Mouse (Mus musculus) kidney, postnatal 0 days (tissue): ENCODE results near the gene Stat5a. TPM values are rescaled to one million over a fixed set of nuclear protein-coding genes. Genes with fewer than 3 reads are reported as not detected.

Experiments used
- ATAC-seq: fragments of 200-750 bp; cut with Nextera tagmentation; replicated peaks from 2 replicates; pipeline ENCODE4 v1.8.0; 2017; ENCODE audit warnings: low read depth, moderate number of reproducible peaks, moderate TSS enrichment, moderate library complexity; ENCODE audit not compliant: low FRiP score
- DNase-seq: peaks from one replicate; pipeline ENCODE4 v3.0.0-alpha.2; 2016; ENCODE audit warnings: low spot score
- H3K27ac ChIP-seq: fragments of 300-500 bp; sonication (generic); 2 replicates; pipeline ENCODE4 v1.5.1; 2014; ENCODE audit warnings: mild to moderate bottlenecking
- H3K27me3 ChIP-seq: fragments of 300-500 bp; sonication (generic); 2 replicates; pipeline ENCODE4 v1.6.1; 2014; ENCODE audit warnings: low read length, mixed read lengths; ENCODE audit not compliant: insufficient read depth
- H3K36me3 ChIP-seq: fragments of 300-500 bp; sonication (generic); 2 replicates; pipeline ENCODE4 v1.6.1; 2014; ENCODE audit warnings: low read length, mixed read lengths; ENCODE audit not compliant: insufficient read depth
- H3K4me1 ChIP-seq: fragments of 300-500 bp; sonication (generic); replicated peaks from 2 replicates; pipeline ENCODE4 v1.6.1; 2014; ENCODE audit warnings: antibody characterized with exemption, low read length, mixed read lengths; ENCODE audit not compliant: insufficient read depth
- H3K4me2 ChIP-seq: fragments of 300-500 bp; sonication (generic); 2 replicates; pipeline ENCODE4 v1.6.1; 2014; ENCODE audit warnings: mild to moderate bottlenecking, low read length, moderate library complexity, mixed read lengths
- H3K4me3 ChIP-seq: fragments of 300-500 bp; sonication (generic); replicated peaks from 2 replicates; pipeline ENCODE4 v1.5.1; 2014; ENCODE audit warnings: low read depth, low read length
- H3K9ac ChIP-seq: fragments of 300-500 bp; sonication (generic); 2 replicates; pipeline ENCODE4 v1.6.1; 2014; ENCODE audit warnings: low read depth, low read length
- H3K9me3 ChIP-seq: fragments of 300-500 bp; sonication (generic); replicated peaks from 2 replicates; pipeline ENCODE4 v1.6.1; 2016; ENCODE audit warnings: low read length, inconsistent platforms, mixed read lengths
- CTCF ChIP-seq: IDR thresholded peaks from 2 replicates; pipeline ENCODE4 v1.5.1; 2016; ENCODE audit warnings: antibody characterized with exemption, low read depth, mild to moderate bottlenecking, moderate library complexity
- WGBS: fragments of 180-500 bp; shearing (Covaris S2); extraction: QIAGEN DNeasy Blood & Tissue Kit; methylation state at CpG from one replicate; pipeline ENCODE4 v1.1.7; 2014; 5-methylcytosine and 5-hydroxymethylcytosine counted together
- polyA plus RNA-seq: library from polyadenylated mRNA; unstranded; fragments of >200 nt; fragmentation: Nextera tagmentation; extraction: Ambion mirVana; gene quantifications from 2 replicates; pipeline ENCODE4 v1.2.1, GENCODE M21; 2015

The Stat5a gene
- polyA plus RNA-seq, 1 experiment from 2014 or later = 4.0 TPM

DNA sequence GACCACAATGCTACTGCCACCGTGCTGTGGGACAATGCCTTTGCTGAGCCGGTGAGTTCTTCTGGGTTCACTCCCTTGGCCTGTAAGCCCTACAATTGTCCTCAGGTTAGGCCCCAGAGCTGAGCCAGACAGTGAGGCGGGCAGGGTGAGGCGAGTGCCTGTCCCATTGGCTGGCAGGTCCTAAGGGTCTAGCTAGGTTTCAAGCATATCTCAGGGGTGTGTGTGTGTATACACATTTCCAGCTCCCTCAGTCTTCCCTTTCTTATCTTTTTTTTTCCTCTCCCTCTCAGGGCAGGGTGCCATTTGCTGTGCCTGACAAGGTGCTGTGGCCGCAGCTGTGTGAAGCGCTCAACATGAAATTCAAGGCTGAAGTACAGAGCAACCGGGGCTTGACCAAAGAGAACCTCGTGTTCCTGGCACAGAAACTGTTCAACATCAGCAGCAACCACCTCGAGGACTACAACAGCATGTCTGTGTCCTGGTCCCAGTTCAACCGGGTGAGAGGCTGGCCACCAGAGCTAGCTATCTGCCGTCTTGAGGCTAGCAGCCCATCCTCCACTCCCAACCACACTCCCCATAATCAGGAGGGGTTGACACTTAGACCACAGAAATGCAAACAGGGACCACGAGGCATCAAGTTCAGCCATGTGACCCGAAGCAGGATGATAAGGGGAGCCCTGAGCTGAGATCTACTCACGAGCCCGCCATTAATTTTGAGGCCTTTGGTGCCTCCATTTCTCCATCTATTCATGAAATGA, 20.3 kb downstream of the Stat5a start:
- H3K4me1 ChIP-seq = no peaks in the 10 kb centered on the region
- WGBS = 83% methylated on average over 15 of the region's 15 CpGs
- H3K36me3 ChIP-seq = no peaks in the 10 kb centered on the region
- H3K9me3 ChIP-seq = no peaks in the 10 kb centered on the region
- H3K4me3 ChIP-seq = no peak overlapping the region
- H3K9ac ChIP-seq = no peak overlapping the region
- no peak for TF ChIP-seq CTCF
- DNase-seq = no peak
- H3K27ac ChIP-seq = no peak overlapping the region
- H3K4me2 ChIP-seq = no peak overlapping the region
- H3K27me3 ChIP-seq = no peaks in the 10 kb centered on the region
- ATAC-seq = no peak

DNA sequence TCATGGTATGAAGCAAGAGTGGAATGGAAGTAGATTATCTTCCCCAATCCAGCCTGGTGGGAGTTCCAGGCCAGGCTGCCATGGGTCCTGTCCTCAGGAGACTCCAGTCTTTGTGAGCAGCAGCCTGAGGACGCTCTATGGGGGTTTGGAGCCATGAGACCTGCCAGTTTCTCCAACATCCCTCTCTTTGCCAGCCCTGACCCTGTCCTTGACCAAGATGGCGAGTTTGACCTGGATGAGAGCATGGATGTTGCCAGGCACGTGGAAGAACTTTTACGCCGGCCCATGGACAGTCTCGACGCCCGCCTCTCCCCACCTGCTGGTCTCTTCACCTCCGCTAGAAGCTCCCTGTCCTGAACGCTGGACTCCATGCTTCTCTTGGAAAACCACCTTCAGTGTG, 24.5 kb downstream of the Stat5a start:
- no peak for TF ChIP-seq CTCF
- H3K36me3 ChIP-seq = peaks cover 15% of the 10 kb centered on the region
- H3K9me3 ChIP-seq = no peaks in the 10 kb centered on the region
- H3K4me3 ChIP-seq = no peak overlapping the region
- WGBS = 92% methylated on average over 10 of the region's 10 CpGs
- H3K27ac ChIP-seq = no peak overlapping the region
- no peaks in the 10 kb centered on the region for H3K27me3 ChIP-seq
- DNase-seq (no peak), ATAC-seq (no peak)
- H3K4me2 ChIP-seq = no peak overlapping the region
- H3K4me1 ChIP-seq = no peaks in the 10 kb centered on the region
- H3K9ac ChIP-seq = no peak overlapping the region

DNA sequence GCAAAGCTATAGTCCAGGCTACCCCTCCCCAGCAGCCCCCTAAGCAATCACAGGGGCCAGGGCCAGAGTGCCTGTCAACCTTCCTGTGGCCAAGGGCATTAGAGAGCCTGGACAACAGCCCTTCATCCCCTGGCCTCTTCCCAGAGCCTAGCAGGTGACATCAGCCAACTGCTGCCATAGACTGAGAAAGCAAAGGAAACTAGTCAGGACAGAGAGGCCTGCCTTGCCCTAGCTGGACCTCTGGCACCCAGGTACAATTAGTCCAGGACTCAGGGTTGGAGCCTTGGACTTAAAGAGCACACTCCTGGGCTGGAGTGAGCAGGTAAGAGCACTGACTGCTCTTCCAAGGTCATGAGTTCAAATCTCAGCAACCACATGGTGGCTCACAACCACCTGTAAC, 26.3 kb downstream of the Stat5a start:
- no peak for TF ChIP-seq CTCF
- Histone ChIP-seq H3K9ac (no peak overlapping the region), H3K27me3 (no peaks in the 10 kb centered on the region), H3K9me3 (no peaks in the 10 kb centered on the region), H3K4me1 (no peaks in the 10 kb centered on the region), H3K4me3 (no peak overlapping the region), H3K4me2 (no peak overlapping the region), H3K27ac (no peak overlapping the region), H3K36me3 (peaks cover 27% of the 10 kb centered on the region)
- no peak for DNase-seq
- no peak for ATAC-seq

DNA sequence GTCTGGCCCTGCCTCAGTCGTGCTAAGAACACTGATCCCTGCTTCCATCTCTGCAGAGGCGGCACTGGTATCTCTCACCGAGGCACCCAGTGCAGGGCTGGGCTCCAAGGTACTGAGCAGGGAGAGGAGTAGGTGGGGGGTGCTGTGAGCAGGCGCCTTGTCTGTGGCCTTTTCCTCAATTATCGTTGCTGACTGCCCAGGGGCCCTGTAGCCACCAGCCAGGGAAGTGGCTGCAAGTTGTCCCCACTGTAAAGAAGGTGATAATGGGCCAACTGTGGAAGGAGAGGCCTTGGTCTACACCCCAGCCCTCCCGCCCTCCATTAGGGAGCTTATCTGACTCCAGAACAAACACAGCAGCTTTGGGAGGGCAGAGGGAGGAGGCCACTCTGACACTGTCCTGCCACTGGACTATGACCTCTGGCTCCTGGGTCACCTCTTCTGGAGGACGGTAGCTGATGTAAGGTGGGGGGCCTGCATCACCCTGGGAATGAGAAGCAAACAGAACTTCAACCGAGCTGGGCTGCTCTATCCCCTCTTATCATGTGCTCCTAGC, 27.1 kb downstream of the Stat5a start:
- Histone ChIP-seq H3K4me1 (no peaks in the 10 kb centered on the region), H3K27ac (no peak overlapping the region), H3K4me3 (no peak overlapping the region), H3K9ac (no peak overlapping the region), H3K36me3 (peaks cover 33% of the 10 kb centered on the region), H3K4me2 (no peak overlapping the region), H3K9me3 (no peaks in the 10 kb centered on the region), H3K27me3 (no peaks in the 10 kb centered on the region)
- ATAC-seq (no peak), DNase-seq (no peak)
- no peak for TF ChIP-seq CTCF
- WGBS = 56% methylated on average over 8 of the region's 8 CpGs

DNA sequence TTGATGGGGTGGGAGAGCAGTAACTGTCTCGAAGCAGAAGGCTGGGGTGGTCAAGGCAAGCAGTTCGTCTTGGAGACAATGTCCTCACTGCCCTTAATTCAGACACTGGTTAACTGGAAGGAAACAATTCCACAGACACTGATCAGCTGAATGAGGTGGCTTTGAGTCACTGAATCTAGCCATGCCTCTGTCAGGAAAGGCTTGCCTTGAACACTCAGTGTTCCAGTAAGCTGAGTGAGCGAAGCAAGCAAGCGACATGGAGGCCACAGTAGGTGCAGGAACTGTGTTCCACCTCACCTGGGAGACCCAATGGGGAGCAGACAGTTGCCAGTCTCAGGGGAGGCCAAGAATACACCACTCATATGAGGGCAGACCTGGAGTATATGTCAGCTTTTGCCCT, 28.1 kb downstream of the Stat5a start:
- ATAC-seq (no peak), DNase-seq (no peak)
- TF ChIP-seq CTCF = no peak
- 86% methylated on average over 4 of the region's 4 CpGs for WGBS
- no peak overlapping the region for H3K27ac ChIP-seq
- H3K4me2 ChIP-seq = no peak overlapping the region
- H3K27me3 ChIP-seq = no peaks in the 10 kb centered on the region
- peaks cover 37% of the 10 kb centered on the region for H3K36me3 ChIP-seq
- H3K9ac ChIP-seq = no peak overlapping the region
- H3K4me1 ChIP-seq = no peaks in the 10 kb centered on the region
- no peak overlapping the region for H3K4me3 ChIP-seq
- H3K9me3 ChIP-seq = no peaks in the 10 kb centered on the region

DNA sequence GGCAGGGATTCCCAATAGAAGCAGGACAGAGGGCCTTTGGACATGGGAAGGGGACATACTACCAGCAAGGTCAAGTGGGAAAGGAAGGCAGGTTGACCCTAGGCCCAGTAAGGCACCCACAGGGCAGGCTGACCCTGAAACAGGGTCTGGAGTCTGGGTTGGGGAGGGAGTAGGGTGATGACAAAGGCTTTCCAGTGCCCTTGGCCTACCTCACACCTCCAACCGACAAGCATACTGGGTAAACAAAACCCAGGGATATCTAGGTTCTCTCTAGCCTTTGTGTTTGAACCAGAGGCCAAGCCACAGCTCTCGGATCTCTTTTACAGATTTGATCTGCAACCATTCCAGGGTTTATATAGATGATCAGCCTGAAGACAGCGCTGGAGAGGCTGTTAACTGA, 28.6 kb downstream of the Stat5a start:
- ATAC-seq = no peak
- no peak for DNase-seq
- Histone ChIP-seq H3K9ac (no peak overlapping the region), H3K4me2 (no peak overlapping the region), H3K4me3 (no peak overlapping the region), H3K4me1 (no peaks in the 10 kb centered on the region), H3K27me3 (no peaks in the 10 kb centered on the region), H3K27ac (no peak overlapping the region), H3K36me3 (peaks cover 37% of the 10 kb centered on the region), H3K9me3 (no peaks in the 10 kb centered on the region)
- whole genome bisulfite sequencing = 83% methylated on average over 3 of the region's 3 CpGs
- no peak for TF ChIP-seq CTCF
